Mouse (Mus musculus): Measurements from ENCODE around the gene Dhx30.
"Not testable (repeated sequence)": the region's sequence is repeated elsewhere in the genome, so short reads cannot be mapped to it uniquely, and the experiment has no call there.

The Dhx30 gene

DNA sequence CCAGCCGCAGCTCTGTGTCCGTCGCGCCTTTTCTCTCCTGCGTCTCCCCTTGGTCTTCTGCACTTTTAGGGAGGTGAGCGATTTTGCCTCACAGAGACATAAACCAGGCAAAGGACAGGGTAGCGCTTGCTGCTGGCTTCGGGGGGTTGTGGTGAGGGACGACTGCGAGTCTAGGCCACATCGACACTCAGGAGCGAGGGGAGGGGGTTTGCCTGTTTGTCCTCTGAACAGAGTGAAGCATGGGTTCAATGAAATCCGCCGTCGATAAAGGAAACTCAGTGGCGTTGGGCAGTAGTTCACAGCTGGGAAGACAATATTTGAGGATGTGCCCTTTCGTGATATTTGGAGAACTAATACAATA lies at the start of gene Dhx30:
Dhx30 (minus strand) TSS at position 52 of the 361 bp plus-strand sequence.
- in situ Hi-C loops (cut with MboI): no loop called here

DNA sequence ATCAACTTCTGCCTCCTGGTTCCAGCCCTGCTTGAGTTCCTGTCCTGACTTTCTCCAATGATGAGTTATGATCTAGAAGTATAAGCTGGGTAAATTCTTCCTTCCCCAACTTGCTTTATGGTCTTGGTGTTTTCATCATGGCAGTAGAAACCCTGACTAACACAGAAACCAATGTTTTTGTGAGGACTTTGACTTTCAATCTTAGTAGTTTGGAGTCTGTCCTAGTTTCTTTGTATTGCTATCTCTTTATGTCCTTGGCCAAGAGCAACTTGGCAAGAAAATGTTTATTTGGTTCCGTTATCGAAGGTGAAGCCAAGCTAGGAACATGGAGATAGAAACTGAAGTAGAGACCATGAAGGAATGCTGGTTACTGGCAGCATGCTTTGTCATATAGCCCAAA lies 45.4 kb upstream of the Dhx30 start:
- in situ Hi-C loops (cut with MboI): no loop called here

DNA sequence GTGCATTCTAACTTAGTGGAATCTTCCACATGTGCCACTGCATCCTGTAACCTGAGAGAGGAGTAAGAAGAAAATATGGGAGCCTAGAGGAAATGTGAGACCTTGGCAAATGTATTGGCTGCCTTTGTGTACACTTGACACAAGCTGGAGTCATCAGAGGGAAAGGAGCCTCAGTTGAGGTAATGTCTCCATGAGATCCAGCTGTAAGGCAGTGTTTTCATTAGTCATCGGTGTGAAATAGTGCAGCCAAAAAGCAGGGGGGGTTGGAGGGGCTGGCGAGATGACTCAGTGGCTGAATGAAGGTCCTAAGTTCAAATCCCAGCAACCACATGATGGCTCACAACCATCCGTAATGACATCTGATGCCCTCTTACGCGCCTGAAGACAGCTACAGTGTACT lies 44.8 kb upstream of the Dhx30 start:
- in situ Hi-C loops (cut with MboI): no loop called here

- in situ Hi-C loops (cut with MboI): not testable (repeated sequence)
Measured at GRCm38 (mm10) chr9:110160486-110160885, 42.9 kb upstream of the Dhx30 start.

GRCm38 (mm10) chr9:110159036-110159435 lies 41.4 kb upstream of the Dhx30 start:
- in situ Hi-C loops (cut with MboI): no loop called here

DNA sequence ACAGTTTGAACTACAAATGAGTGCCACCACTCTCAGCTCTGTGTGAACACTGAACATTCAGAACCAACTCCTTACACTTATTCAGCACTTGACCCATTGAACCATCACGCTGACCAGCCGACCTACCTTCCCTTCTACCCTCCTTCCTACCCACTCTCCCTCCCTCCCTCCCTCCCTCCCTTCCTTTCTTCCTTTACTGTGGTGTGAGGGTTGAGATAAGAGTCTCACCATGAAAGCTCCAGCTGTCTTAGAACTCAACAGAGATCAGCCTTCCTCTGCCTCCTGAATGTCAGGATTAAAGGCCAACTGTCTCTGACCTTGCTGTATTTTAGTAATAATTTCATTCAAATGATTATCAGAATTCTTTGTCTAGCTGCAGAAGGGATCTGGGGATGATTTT lies 31.0 kb upstream of the Dhx30 start:
- in situ Hi-C loops (cut with MboI): no loop called here

GRCm38 (mm10) chr9:110142097-110142496 lies 24.5 kb upstream of the Dhx30 start:
- in situ Hi-C loops (cut with MboI): no loop called here

GRCm38 (mm10) chr9:110139119-110139518 lies 21.5 kb upstream of the Dhx30 start:
- in situ Hi-C loops (cut with MboI): no loop called here

DNA sequence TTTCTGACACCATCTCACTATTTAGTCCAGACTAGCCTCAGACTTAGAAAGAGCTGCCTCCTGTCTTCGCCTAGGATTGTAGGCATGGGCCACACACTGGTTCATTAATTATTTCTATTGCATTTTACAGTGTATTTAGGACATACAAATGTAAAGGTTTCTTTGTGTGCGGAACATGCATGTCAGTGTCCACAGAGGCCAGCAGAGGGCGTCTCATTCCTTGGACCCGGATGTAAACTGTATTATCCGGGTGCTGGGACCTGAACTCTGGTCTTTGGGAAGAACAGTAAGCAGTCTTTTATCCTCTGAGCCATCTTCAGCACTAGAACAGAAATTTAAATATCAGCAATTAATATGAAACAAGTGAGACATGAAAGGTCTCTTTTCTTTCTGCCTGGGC lies 16.5 kb upstream of the Dhx30 start:
- in situ Hi-C loops (cut with MboI): no loop called here

DNA sequence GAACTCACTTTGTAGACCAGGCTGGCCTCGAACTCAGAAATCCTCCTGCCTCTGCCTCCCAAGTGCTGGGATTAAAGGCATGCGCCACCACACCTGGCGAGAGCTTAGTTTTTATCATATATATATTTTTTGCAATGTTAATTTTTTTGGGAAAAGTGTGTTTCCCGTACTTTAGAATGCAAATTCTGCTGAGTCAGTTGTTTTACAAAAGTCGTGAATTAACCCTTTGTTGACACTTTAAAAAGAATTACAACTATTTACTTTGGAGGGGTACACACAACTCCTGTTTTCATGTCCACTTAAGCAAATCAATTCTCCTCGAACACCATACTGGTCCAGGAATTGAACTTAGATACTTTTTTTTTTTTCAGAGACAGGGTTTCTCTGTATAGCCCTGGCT lies 15.3 kb upstream of the Dhx30 start:
- in situ Hi-C loops (cut with MboI): no loop called here

DNA sequence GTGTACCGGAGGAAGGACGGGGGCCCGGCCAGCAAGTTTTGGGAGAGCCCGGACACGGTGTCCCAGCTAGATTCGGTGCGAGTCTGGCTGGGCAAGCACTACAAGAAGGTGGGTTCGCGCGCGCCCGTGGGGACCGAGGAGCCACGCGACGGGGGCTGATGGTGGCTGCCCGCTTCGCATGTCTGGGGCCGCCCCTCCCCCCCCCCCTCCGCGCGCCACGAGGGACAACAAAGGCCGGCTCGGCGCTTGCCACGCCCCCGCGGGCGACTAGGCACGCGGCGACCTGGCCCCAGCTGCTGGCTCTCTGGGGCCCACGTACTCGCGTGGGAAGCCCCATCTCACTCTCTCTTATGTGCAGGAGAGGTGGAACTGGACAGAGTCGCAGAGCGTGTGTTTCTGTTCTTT lies 14.6 kb upstream of the Dhx30 start:
- in situ Hi-C loops (cut with MboI): no loop called here

DNA sequence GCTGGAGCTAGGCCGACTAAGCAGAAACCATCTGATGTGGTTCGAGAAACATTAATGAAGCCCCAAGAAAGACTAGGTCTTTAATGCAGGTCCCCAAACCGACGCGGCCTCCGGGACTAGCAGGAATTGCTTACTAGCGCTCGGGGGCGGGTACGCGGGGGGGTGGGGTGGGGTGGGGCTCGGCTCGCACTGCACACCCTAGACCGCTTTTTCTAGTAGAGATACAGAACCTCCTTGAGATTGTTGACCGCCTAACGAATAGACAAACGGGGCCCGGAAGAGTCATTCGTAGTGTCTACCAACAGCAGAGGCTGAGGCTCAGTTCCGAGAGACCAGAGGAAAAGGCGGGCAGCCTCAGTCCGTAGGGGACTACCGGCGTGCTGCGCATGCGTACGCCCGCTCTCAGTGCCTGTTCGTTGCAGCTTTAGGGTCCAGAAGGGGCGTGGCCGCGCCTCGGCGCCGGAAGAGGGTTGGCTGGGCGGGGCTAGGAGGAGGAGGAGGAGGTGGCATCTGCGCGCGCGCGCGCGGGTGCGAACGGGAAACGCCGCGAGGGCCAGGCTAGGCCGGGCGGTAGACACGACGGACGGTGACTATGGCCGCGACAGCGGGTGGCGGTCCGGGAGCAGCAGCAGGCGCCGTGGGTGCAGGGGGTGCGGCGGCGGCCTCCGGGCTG lies 14.0 kb upstream of the Dhx30 start:
- in situ Hi-C loops (cut with MboI): no loop called here

DNA sequence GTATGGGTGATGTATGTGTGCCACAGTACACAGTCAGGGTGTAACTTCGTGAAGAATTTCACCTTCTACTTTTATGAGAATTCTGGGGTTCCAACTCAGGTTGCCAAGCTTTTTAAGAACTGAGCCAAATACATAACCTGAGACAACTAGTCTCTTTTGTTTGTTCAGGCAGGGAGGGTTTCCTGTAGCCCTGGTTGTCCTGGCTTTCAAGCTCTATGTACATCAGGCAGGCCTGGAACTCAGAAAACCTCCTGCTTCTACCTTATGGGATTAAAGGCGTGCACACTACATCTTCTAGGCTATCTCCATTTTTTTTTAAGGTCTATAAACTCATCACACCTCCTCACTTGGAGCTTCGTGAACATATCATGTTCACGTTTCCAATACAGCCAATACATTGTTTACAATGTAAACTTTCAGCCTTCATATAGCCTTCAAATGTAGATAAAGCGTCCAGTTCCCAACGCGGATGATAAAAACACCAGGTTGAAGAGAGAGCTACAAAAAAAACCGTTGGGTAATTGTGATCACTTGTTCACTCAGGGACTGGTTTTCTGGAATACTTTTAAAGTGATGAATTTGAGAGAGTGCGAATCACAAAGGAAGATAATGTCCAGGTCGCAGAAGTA lies 13.4 kb upstream of the Dhx30 start:
- in situ Hi-C loops (cut with MboI): no loop called here

- in situ Hi-C loops (cut with MboI): not testable (repeated sequence)
Measured at GRCm38 (mm10) chr9:110124008-110124540, 6.4 kb upstream of the Dhx30 start.

- in situ Hi-C loops (cut with MboI): no loop called here
Measured at GRCm38 (mm10) chr9:110123322-110123721, 5.7 kb upstream of the Dhx30 start.

- in situ Hi-C loops (cut with MboI): no loop called here
Measured at GRCm38 (mm10) chr9:110121424-110121823, 3.8 kb upstream of the Dhx30 start.

DNA sequence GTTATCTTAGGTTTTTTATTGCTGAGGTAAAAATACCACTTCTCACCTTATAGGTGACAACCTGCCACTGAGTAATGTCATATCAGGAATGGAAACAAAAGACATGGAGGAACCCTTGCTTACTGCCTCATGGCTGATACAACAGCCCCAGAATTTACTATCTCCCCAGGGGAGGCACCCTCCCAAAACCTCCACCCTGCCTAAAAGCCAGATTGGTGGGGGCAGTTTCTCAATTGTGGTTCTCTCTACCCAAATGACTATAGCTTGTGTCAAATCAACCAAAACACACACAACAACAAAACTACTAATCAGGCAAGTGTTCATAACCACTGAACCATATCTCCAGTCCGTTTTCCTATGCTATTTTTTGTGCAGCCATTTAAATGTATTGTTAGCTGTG lies 619 bp upstream of the Dhx30 start:
- in situ Hi-C loops (cut with MboI): no loop called here

DNA sequence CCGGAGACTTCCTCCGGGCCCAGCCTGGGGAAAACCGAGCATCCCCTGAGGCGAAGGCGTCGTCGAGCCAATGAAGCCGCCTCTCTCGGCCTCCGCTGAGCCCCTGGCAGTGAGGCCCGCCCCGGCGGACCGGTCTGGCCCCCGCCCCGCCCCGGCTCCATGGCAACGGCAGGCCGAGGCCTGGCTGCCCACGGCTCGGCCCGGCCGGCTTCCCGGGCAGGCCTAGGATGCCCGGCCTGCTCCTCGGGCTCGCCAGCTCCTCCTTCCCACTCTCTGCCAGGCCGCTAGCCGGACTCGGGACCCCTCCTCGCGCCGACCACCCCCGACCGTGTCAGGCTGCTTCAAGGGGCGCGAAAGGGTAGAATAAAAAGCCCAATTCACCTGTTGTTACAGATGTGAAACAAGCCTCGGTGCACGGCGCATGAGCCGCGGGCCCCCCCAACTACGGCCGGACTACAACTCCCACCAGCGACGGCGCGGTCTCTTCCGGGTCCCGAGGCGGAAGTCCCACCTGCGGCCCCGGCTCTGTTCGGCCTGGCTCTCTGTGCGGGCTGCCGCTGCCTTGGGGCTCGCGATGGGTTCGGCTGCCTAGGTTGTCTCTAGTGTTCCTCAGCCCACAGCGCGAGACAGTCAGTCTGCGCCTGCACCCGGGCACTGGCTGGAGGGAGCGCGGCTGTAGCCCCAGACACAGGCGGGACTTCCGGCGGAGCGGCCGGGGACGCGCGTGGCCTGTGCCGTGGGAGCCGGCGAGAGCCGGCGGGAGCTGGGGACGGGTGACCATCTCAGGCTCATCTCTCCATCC lies 452 bp downstream of the Dhx30 start, which contains the start of gene Smarcc1:
Smarcc1 (plus strand) TSS at position 732 of the 802 bp plus-strand sequence.
- in situ Hi-C loops (cut with MboI): no loop called here

GRCm38 (mm10) chr9:110116353-110116976 lies 1.2 kb downstream of the Dhx30 start:
- in situ Hi-C loops (cut with MboI): no loop called here

- in situ Hi-C loops (cut with MboI): no loop called here
Measured at GRCm38 (mm10) chr9:110100627-110101600, 16.7 kb downstream of the Dhx30 start.

GRCm38 (mm10) chr9:110097791-110098190 lies 19.8 kb downstream of the Dhx30 start:
- in situ Hi-C loops (cut with MboI): loop anchor here (25.0 kb wide), 1 partner anchor 210 kb away; the partner anchor contains the start of gene Cdc25a

All from mature B cell (primary cell).